Mouse (Mus musculus): ENCODE results near the gene Mcpt9. TPM values are rescaled to one million over a fixed set of nuclear protein-coding genes. Genes with fewer than 3 reads are reported as not detected.

Mcpt9 gene
- total and polyA plus RNA-seq, 3 experiments: 0.08 TPM; not detected in 2

DNA sequence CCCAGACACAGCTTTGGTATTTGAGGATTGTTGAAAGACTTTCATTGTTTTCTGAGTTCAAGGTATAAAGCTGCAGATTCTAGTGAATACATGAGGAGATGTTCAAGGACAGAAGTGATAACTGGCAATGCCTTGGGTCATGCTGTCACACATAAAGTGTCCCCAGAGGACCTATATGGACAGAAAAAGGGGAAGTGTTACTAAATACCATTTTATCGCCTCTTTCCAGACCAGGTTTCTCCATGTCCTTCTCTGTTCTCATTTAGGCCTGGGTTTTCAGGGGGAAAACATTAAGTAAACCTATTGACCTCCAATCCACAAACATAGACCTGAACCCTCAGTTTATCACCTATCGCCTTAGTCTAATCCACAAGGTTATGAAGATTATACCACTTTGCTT, 16.4 kb downstream of the Mcpt9 start:
- H3K4me3 ChIP-seq (ENCODE audit: control insufficient read depth in 1 of 2, insufficient read depth in 1 of 2, low read depth in 2 of 2, low read length in 2 of 2): no peak overlapping the region
- no peak overlapping the region for H3K27ac ChIP-seq (ENCODE audit: control insufficient read depth, low read depth, low read length)
- H3K9me3 ChIP-seq (replicated peaks; ENCODE audit: insufficient read depth, low read length): no peaks in the 10 kb centered on the region
- peak; percentile 51 for DNase-seq (ENCODE audit: low read depth, low spot score)
- H3K27me3 ChIP-seq (ENCODE audit: control insufficient read depth in 1 of 2, insufficient read depth in 2 of 2, low read length in 2 of 2): 0 out of 4 replicates have a peak, but pooled peaks cover 0 to 2% of the 10 kb centered on the region in 2 experiments
- TF ChIP-seq KAT2A (conservative IDR thresholded peaks at IDR 0.05; ENCODE audit: low read depth, low read length) (no peak), GATA1 (IDR thresholded peaks at IDR 0.05; ENCODE audit: low read depth, low read length) (peak; percentile 12; the same call in 1 of the 2 replicates), SIN3A (IDR thresholded peaks at IDR 0.05; ENCODE audit: low read length) (no peak), EP300 (IDR thresholded peaks at IDR 0.05; ENCODE audit: low read depth in 1 of 2, low read length in 2 of 2) (peak; percentile 47 to 75; a peak in 3 of 4 replicates), TBP (IDR thresholded peaks at IDR 0.05; ENCODE audit: low read depth, low read length) (no peak), CTCF (IDR thresholded peaks at IDR 0.05 in 2 of 3, conservative IDR thresholded peaks at IDR 0.05 in 1 of 3; ENCODE audit: control insufficient read depth in 1 of 3, insufficient read depth in 1 of 3, low read depth in 2 of 3, low read length in 3 of 3, poor library complexity in 1 of 3, severe bottlenecking in 1 of 3) (no peak), CHD1 (IDR thresholded peaks at IDR 0.05; ENCODE audit: low read depth, low read length) (no peak), MYB (IDR thresholded peaks at IDR 0.05; ENCODE audit: low read depth, low read length) (no peak), BHLHE40 (IDR thresholded peaks at IDR 0.05; ENCODE audit: borderline replicate concordance, low read depth, low read length) (no peak), RAD21 (IDR thresholded peaks at IDR 0.05; ENCODE audit: low read depth, low read length) (no peak), GABPA (IDR thresholded peaks at IDR 0.05; ENCODE audit: low read depth, low read length) (no peak), POLR2AphosphoS5 (IDR thresholded peaks at IDR 0.05; ENCODE audit: borderline replicate concordance, low read depth, low read length) (no peak), UBTF (IDR thresholded peaks at IDR 0.05; ENCODE audit: borderline replicate concordance, insufficient read depth, low read depth, low read length) (no peak), TAL1 (IDR thresholded peaks at IDR 0.05; ENCODE audit: low read length) (peak; percentile 44), TCF12 (IDR thresholded peaks at IDR 0.05; ENCODE audit: low read depth, low read length) (0 out of 2 replicates have a peak, but pooled peaks have one; percentile 26), MAFK (IDR thresholded peaks at IDR 0.05; ENCODE audit: borderline replicate concordance, low read depth, low read length) (no peak)
- no peaks in the 10 kb centered on the region for H3K79me2 ChIP-seq (ENCODE audit: control insufficient read depth, insufficient read depth, low read length, poor library complexity)
- peaks cover 0 to 8% of the 10 kb centered on the region in 2 experiments; a peak in 2 of 4 replicates for H3K36me3 ChIP-seq (ENCODE audit: control insufficient read depth in 1 of 2, insufficient read depth in 2 of 2, low read length in 2 of 2)
- peaks cover 0 to 4% of the 10 kb centered on the region in 2 experiments; a peak in 2 of 4 replicates for H3K4me1 ChIP-seq (ENCODE audit: control insufficient read depth in 1 of 2, insufficient read depth in 2 of 2, low read length in 2 of 2)
- no peak overlapping the region for H3K9ac ChIP-seq (ENCODE audit: control insufficient read depth, low read depth, low read length, poor library complexity, severe bottlenecking)

DNA sequence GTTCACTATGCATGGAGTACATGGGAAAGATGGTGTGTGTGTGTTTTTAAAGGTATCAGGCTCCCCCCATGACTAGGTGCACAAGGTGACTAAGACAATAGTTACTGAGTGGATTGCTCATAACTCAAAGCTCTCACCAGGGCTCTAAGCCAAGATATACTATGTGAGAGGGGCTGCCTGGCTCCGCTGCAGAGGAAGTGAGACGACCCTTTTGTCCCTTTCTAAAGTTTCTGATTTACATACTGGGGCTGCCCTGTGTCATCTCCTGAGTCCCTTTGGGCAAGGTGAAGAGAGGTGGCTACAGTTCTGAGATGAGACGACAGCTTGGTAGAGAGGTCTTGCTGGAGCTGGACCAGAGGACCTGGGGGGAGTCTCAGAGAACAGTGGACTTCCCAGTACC, 17.1 kb downstream of the Mcpt9 start:
- no peak overlapping the region for H3K4me3 ChIP-seq (ENCODE audit: control insufficient read depth in 1 of 2, insufficient read depth in 1 of 2, low read depth in 2 of 2, low read length in 2 of 2)
- H3K27ac ChIP-seq (ENCODE audit: control insufficient read depth, low read depth, low read length): no peak overlapping the region
- 0 out of 4 replicates have a peak, but pooled peaks cover 0 to 2% of the 10 kb centered on the region in 2 experiments for H3K27me3 ChIP-seq (ENCODE audit: control insufficient read depth in 1 of 2, insufficient read depth in 2 of 2, low read length in 2 of 2)
- no peak for DNase-seq (ENCODE audit: low read depth, low spot score)
- peaks cover 0 to 8% of the 10 kb centered on the region in 2 experiments; a peak in 2 of 4 replicates for H3K36me3 ChIP-seq (ENCODE audit: control insufficient read depth in 1 of 2, insufficient read depth in 2 of 2, low read length in 2 of 2)
- H3K9ac ChIP-seq (ENCODE audit: control insufficient read depth, low read depth, low read length, poor library complexity, severe bottlenecking): no peak overlapping the region
- no peaks in the 10 kb centered on the region for H3K79me2 ChIP-seq (ENCODE audit: control insufficient read depth, insufficient read depth, low read length, poor library complexity)
- no peak for TF ChIP-seq POLR2AphosphoS5 (IDR thresholded peaks at IDR 0.05; ENCODE audit: borderline replicate concordance, low read depth, low read length)
- TF ChIP-seq CTCF (IDR thresholded peaks at IDR 0.05 in 2 of 3, conservative IDR thresholded peaks at IDR 0.05 in 1 of 3; ENCODE audit: control insufficient read depth in 1 of 3, insufficient read depth in 1 of 3, low read depth in 2 of 3, low read length in 3 of 3, poor library complexity in 1 of 3, severe bottlenecking in 1 of 3): no peak
- TF ChIP-seq UBTF (IDR thresholded peaks at IDR 0.05; ENCODE audit: borderline replicate concordance, insufficient read depth, low read depth, low read length): no peak
- TF ChIP-seq TAL1 (IDR thresholded peaks at IDR 0.05; ENCODE audit: low read length): no peak
- TF ChIP-seq ZMIZ1 (IDR thresholded peaks at IDR 0.05; ENCODE audit: low read depth, low read length): no peak
- no peak for TF ChIP-seq USF2 (IDR thresholded peaks at IDR 0.05; ENCODE audit: borderline replicate concordance in 1 of 2, insufficient read depth in 1 of 2, low read depth in 1 of 2, low read length in 2 of 2)
- no peak for TF ChIP-seq SIN3A (IDR thresholded peaks at IDR 0.05; ENCODE audit: low read length)
- no peak for TF ChIP-seq CHD2 (IDR thresholded peaks at IDR 0.05; ENCODE audit: low read length)
- no peak for TF ChIP-seq MAX (IDR thresholded peaks at IDR 0.05; ENCODE audit: low read length)
- TF ChIP-seq JUND (IDR thresholded peaks at IDR 0.05; ENCODE audit: low read depth, low read length): no peak
- TF ChIP-seq ZKSCAN1 (IDR thresholded peaks at IDR 0.05; ENCODE audit: low read depth, low read length): no peak
- no peak for TF ChIP-seq MYC (IDR thresholded peaks at IDR 0.05; ENCODE audit: low read depth, low read length)
- no peak for TF ChIP-seq USF1 (IDR thresholded peaks at IDR 0.05; ENCODE audit: low read depth, low read length)
- no peak for TF ChIP-seq NRF1 (IDR thresholded peaks at IDR 0.05; ENCODE audit: insufficient read depth, low read depth, low read length, poor library complexity, severe bottlenecking)
- no peak for TF ChIP-seq ZNF384 (IDR thresholded peaks at IDR 0.05; ENCODE audit: low read depth, low read length)
- H3K4me1 ChIP-seq (ENCODE audit: control insufficient read depth in 1 of 2, insufficient read depth in 2 of 2, low read length in 2 of 2): peaks cover 0 to 4% of the 10 kb centered on the region in 2 experiments; a peak in 2 of 4 replicates
- H3K9me3 ChIP-seq (replicated peaks; ENCODE audit: insufficient read depth, low read length): no peaks in the 10 kb centered on the region

All from MEL (cell line).